Mouse (Mus musculus) cortical plate, adult 2 months (tissue): ENCODE data around the gene Itgb2. TPM values are rescaled to one million over a fixed set of nuclear protein-coding genes. Genes with fewer than 3 reads are reported as not detected.

Experiments
- H3K27ac ChIP-seq: fragments of 200-500 bp; 2 replicates; pipeline ENCODE4 v1.5.1; 2012; ENCODE audit warnings: low read length, control low read depth, inconsistent platforms; ENCODE audit not compliant: insufficient read depth
- H3K4me1 ChIP-seq: fragments of 200-500 bp; 2 replicates; pipeline ENCODE4 v1.6.1; 2011; ENCODE audit warnings: low read length; ENCODE audit not compliant: control insufficient read depth, insufficient read depth
- H3K4me3 ChIP-seq: fragments of 200-500 bp; 2 replicates; pipeline ENCODE4 v1.5.1; 2011; ENCODE audit warnings: mild to moderate bottlenecking, low read length, control low read depth; ENCODE audit not compliant: insufficient read depth
- CTCF ChIP-seq: fragments of 200-500 bp; IDR thresholded peaks from 2 replicates; pipeline ENCODE4 v1.5.1; 2011; ENCODE audit warnings: mild to moderate bottlenecking, control low read depth, low read length; ENCODE audit not compliant: insufficient read depth; ENCODE audit errors: extremely low read depth
- POLR2A ChIP-seq: fragments of 200-500 bp; IDR thresholded peaks from 2 replicates; pipeline ENCODE4 v1.6.1; 2011; ENCODE audit warnings: mild to moderate bottlenecking, low read length, control low read depth; ENCODE audit not compliant: insufficient read depth; ENCODE audit errors: extremely low read depth
- polyA plus RNA-seq: library from polyadenylated mRNA; depleted of rRNA; stranded (reverse); fragments of >200 nt; gene quantifications from 2 replicates; pipeline ENCODE4 v1.2.3, GENCODE M21; 2012; rRNA removed

The Itgb2 gene
- polyA plus RNA-seq, 1 experiment: 6.1 TPM

GRCm38 (mm10) chr10:77608589-77608988 is 78.5 kb downstream of the Itgb2 start:
- Histone ChIP-seq H3K27ac (peak overlapping the region; percentile 53; the same call in 1 of the 2 replicates), H3K4me1 (peaks cover 11% of the 10 kb centered on the region)
- no peak for TF ChIP-seq POLR2A
- no peak for TF ChIP-seq CTCF

GRCm38 (mm10) chr10:77610221-77610961 is 80.3 kb downstream of the Itgb2 start:
- Histone ChIP-seq H3K4me1 (peaks cover 11% of the 10 kb centered on the region), H3K27ac (no peak overlapping the region), H3K4me3 (no peak overlapping the region)
- no peak for TF ChIP-seq POLR2A
- TF ChIP-seq CTCF: no peak

More at GRCm38 (mm10) chr10:77608589-77608988, 78.5 kb downstream of the Itgb2 start:
- no peak overlapping the region for H3K4me3 ChIP-seq

- H3K27ac ChIP-seq: 0 out of 2 replicates have a peak overlapping the region, but pooled peaks have one; percentile 24
- no peak for TF ChIP-seq POLR2A
- no peak for TF ChIP-seq CTCF
- no peak overlapping the region for H3K4me3 ChIP-seq
- H3K4me1 ChIP-seq: peaks cover 10% of the 10 kb centered on the region
These were observed 83.4 kb downstream of the Itgb2 start for GRCm38 (mm10) chr10:77613409-77613808.

Other genes starting within 250 kb of the Itgb2 start
- 105 and 113 TPM in 2 replicates for gene Adarb1, start 112.0 kb upstream of the Itgb2 start, polyA plus RNA-seq
- 34.5 and 35.1 TPM in 2 replicates for gene Fam207a, start 14.5 kb upstream of the Itgb2 start, polyA plus RNA-seq
- gene Pttg1ip, start 51.5 kb downstream of the Itgb2 start, polyA plus RNA-seq: 111 and 113 TPM in 2 replicates
- gene Sumo3, start 75.8 kb downstream of the Itgb2 start, polyA plus RNA-seq: 270 and 272 TPM in 2 replicates
- 9.3 TPM in 1 of 2 replicates, not detected in the other for gene Gm49325, start 75.9 kb downstream of the Itgb2 start, polyA plus RNA-seq
- 38.8 and 40.7 TPM in 2 replicates for gene Ube2g2, start 92.0 kb downstream of the Itgb2 start, polyA plus RNA-seq
- 0.29 TPM in 1 of 2 replicates, not detected in the other for gene Tspear, start 156.3 kb downstream of the Itgb2 start, polyA plus RNA-seq
- gene Gm19402, start 160.5 kb downstream of the Itgb2 start, polyA plus RNA-seq: not detected in 2 replicates
- not detected in 2 replicates for gene Gm9508, start 167.0 kb downstream of the Itgb2 start, polyA plus RNA-seq
- gene Gm10272, start 176.4 kb downstream of the Itgb2 start, polyA plus RNA-seq: not detected in 2 replicates
- not detected in 2 replicates for gene Gm10024, start 181.2 kb downstream of the Itgb2 start, polyA plus RNA-seq
- gene Gm10142, start 185.6 kb downstream of the Itgb2 start, polyA plus RNA-seq: not detected in 2 replicates
- not detected in 2 replicates for gene Krtap12-1, start 190.3 kb downstream of the Itgb2 start, polyA plus RNA-seq
- gene Gm10100, start 196.2 kb downstream of the Itgb2 start, polyA plus RNA-seq: not detected in 2 replicates
- gene Gm18596, start 212.4 kb downstream of the Itgb2 start, polyA plus RNA-seq: not detected in 2 replicates
- not detected in 2 replicates for gene Gm9736, start 221.1 kb downstream of the Itgb2 start, polyA plus RNA-seq
- not detected in 2 replicates for gene Gm3233, start 229.4 kb downstream of the Itgb2 start, polyA plus RNA-seq
- not detected in 2 replicates for gene Gm3238, start 241.1 kb downstream of the Itgb2 start, polyA plus RNA-seq
- gene Gm7138, start 246.7 kb downstream of the Itgb2 start, polyA plus RNA-seq: not detected in 2 replicates